Mouse (Mus musculus) midbrain, embryonic 14.5 days (tissue): ENCODE measurements around the gene Olfr171. TPM values are rescaled to one million over a fixed set of nuclear protein-coding genes. Genes with fewer than 3 reads are reported as not detected.
A peak's percentile ranks its signal among the peaks of the same experiment; 100 is the strongest.
"Not testable (repeated sequence)": the region's sequence is repeated elsewhere in the genome, so short reads cannot be mapped to it uniquely, and the experiment has no call there.

Experiments
- ATAC-seq: fragments of 200-750 bp; cut with Nextera tagmentation; 2 replicates; pipeline ENCODE4 v1.8.0; 2017; ENCODE audit warnings: moderate number of reproducible peaks, moderate library complexity; ENCODE audit not compliant: low FRiP score, low TSS enrichment
- DNase-seq: peaks from one replicate; pipeline ENCODE4 v3.0.0-alpha.2; 2015
- H3K27ac ChIP-seq: fragments of 300-500 bp; sonication (generic); replicated peaks from 2 replicates; pipeline ENCODE4 v1.5.1; 2014; ENCODE audit warnings: mild to moderate bottlenecking, low read depth, low read length, moderate library complexity
- H3K27me3 ChIP-seq: fragments of 300-500 bp; sonication (generic); 2 replicates; pipeline ENCODE4 v1.6.1; 2014; ENCODE audit warnings: low read length, control low read depth, mixed read lengths; ENCODE audit not compliant: control insufficient read depth, insufficient read depth
- H3K36me3 ChIP-seq: fragments of 300-500 bp; sonication (generic); 2 replicates; pipeline ENCODE4 v1.6.1; 2014; ENCODE audit warnings: low read length, control low read depth; ENCODE audit not compliant: control insufficient read depth, insufficient read depth
- H3K4me1 ChIP-seq: fragments of 300-500 bp; sonication (generic); 2 replicates; pipeline ENCODE4 v1.6.1; 2014; ENCODE audit warnings: mild to moderate bottlenecking, antibody characterized with exemption, low read length, control low read depth; ENCODE audit not compliant: control insufficient read depth, insufficient read depth
- H3K4me2 ChIP-seq: fragments of 300-500 bp; sonication (generic); 2 replicates; pipeline ENCODE4 v1.6.1; 2014; ENCODE audit warnings: mild to moderate bottlenecking, low read length, moderate library complexity
- H3K4me3 ChIP-seq: fragments of 300-500 bp; sonication (generic); replicated peaks from 2 replicates; pipeline ENCODE4 v1.5.1; 2014; ENCODE audit warnings: low read depth, low read length
- H3K9ac ChIP-seq: fragments of 300-500 bp; sonication (generic); replicated peaks from 2 replicates; pipeline ENCODE4 v1.6.1; 2014; ENCODE audit warnings: mild to moderate bottlenecking, low read length, moderate library complexity
- H3K9me3 ChIP-seq: fragments of 300-500 bp; sonication (generic); 2 replicates; pipeline ENCODE4 v1.6.1; 2016; ENCODE audit warnings: low read length, control low read depth, mixed read lengths; ENCODE audit not compliant: control insufficient read depth
- WGBS: fragments of 180-500 bp; shearing (Covaris S2); extraction: QIAGEN DNeasy Blood & Tissue Kit; methylation state at CpG from one replicate; pipeline ENCODE4 v1.1.7; 2014; 5-methylcytosine and 5-hydroxymethylcytosine counted together
- polyA plus RNA-seq: library from polyadenylated mRNA; unstranded; fragments of >200 nt; fragmentation: Nextera tagmentation; extraction: Ambion mirVana; gene quantifications from 2 replicates; pipeline ENCODE4 v1.2.1, GENCODE M21; 2014

The Olfr171 gene
- polyA plus RNA-seq = not detected in 2 replicates

- H3K4me2 ChIP-seq = no peak within 1 kb of the TSS
- H3K9ac ChIP-seq = no peak within 1 kb of the TSS
- WGBS = 79% methylated on average over 1 of the region's 1 CpGs
- no peaks in the 10 kb centered on the region for H3K4me1 ChIP-seq
- H3K27me3 ChIP-seq = no peaks in the 10 kb centered on the region
- no peak within 1 kb of the TSS for H3K4me3 ChIP-seq
- ATAC-seq (no peak), DNase-seq (no peak)
- no peaks in the 10 kb centered on the region for H3K9me3 ChIP-seq
- H3K36me3 ChIP-seq = no peaks in the 10 kb centered on the region
- no peak within 1 kb of the TSS for H3K27ac ChIP-seq
Measured at GRCm38 (mm10) chr16:19629816-19630215, at the start of gene Olfr171. Gene Olfr171 (minus strand): TSS chr16:19629916.

GRCm38 (mm10) chr16:19670768-19671357 is 41.1 kb upstream of the Olfr171 start:
- H3K27me3 ChIP-seq = no peaks in the 10 kb centered on the region
- DNase-seq = no peak
- H3K9ac ChIP-seq = no peak overlapping the region
- ATAC-seq = no peak
- H3K4me1 ChIP-seq = no peaks in the 10 kb centered on the region
- H3K9me3 ChIP-seq = no peaks in the 10 kb centered on the region
- no peak overlapping the region for H3K4me2 ChIP-seq
- no peak overlapping the region for H3K4me3 ChIP-seq
- no peak overlapping the region for H3K27ac ChIP-seq
- H3K36me3 ChIP-seq = no peaks in the 10 kb centered on the region
- WGBS = 93% methylated on average over 2 of the region's 2 CpGs

- 62% methylated on average over 1 of the region's 1 CpGs for WGBS
- peak; percentile 18 for DNase-seq
- no peak overlapping the region for H3K4me2 ChIP-seq
Measured at GRCm38 (mm10) chr16:19666312-19666711, 36.6 kb upstream of the Olfr171 start.

GRCm38 (mm10) chr16:19611782-19612181 is 17.9 kb downstream of the Olfr171 start, which contains the start of gene Olfr170:
Gene Olfr170 (minus strand): TSS chr16:19611882.
- H3K4me3 ChIP-seq, H3K9ac ChIP-seq, ATAC-seq, H3K36me3 ChIP-seq, DNase-seq, H3K4me1 ChIP-seq, H3K4me2 ChIP-seq, H3K27me3 ChIP-seq, H3K9me3 ChIP-seq, H3K27ac ChIP-seq: not testable (repeated sequence)
- WGBS = 92% methylated on average over 2 of the region's 2 CpGs

More at GRCm38 (mm10) chr16:19666312-19666711, 36.6 kb upstream of the Olfr171 start:
- H3K9ac ChIP-seq = no peak overlapping the region
- H3K36me3 ChIP-seq = no peaks in the 10 kb centered on the region
- H3K9me3 ChIP-seq = no peaks in the 10 kb centered on the region
- H3K27me3 ChIP-seq = no peaks in the 10 kb centered on the region
- no peaks in the 10 kb centered on the region for H3K4me1 ChIP-seq
- no peak overlapping the region for H3K4me3 ChIP-seq
- ATAC-seq = no peak
- no peak overlapping the region for H3K27ac ChIP-seq

DNA sequence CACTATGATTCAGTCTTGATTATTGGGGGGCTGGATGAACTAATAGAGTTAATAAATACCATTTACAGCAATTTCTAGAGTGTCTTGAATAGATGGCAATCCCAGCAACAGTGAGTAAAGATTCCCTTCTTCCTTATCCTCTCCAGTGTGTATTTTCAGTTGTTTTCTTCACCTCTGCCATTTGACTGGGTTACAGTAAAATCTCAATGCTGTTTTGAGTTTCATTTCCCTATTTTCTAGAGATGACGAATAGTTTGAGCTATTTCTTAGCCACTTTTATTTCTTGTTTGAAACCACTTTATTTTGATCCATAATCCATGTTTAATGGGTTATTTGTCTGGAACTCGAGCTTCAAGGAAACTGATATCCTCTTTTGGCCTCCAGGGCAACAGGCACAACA is 26.6 kb downstream of the Olfr171 start:
- H3K4me3 ChIP-seq = no peak overlapping the region
- H3K4me1 ChIP-seq = no peaks in the 10 kb centered on the region
- ATAC-seq = no peak
- 0 out of 2 replicates have a peak, but pooled peaks cover 4% of the 10 kb centered on the region for H3K9me3 ChIP-seq
- no peak overlapping the region for H3K27ac ChIP-seq
- DNase-seq = no peak
- H3K27me3 ChIP-seq = no peaks in the 10 kb centered on the region
- WGBS = 56% methylated on average over 2 of the region's 2 CpGs
- no peak overlapping the region for H3K4me2 ChIP-seq
- no peak overlapping the region for H3K9ac ChIP-seq
- H3K36me3 ChIP-seq = no peaks in the 10 kb centered on the region

Other genes with a start within 250 kb of the Olfr171 start
- not detected in 2 replicates for gene Olfr165, start 206.8 kb downstream of the Olfr171 start, polyA plus RNA-seq
- gene Olfr166, start 146.2 kb downstream of the Olfr171 start, polyA plus RNA-seq = not detected in 2 replicates
- not detected in 2 replicates for gene Olfr167, start 107.7 kb downstream of the Olfr171 start, polyA plus RNA-seq
- not detected in 2 replicates for gene Olfr168, start 94.4 kb downstream of the Olfr171 start, polyA plus RNA-seq
- gene Olfr169, start 58.1 kb downstream of the Olfr171 start, polyA plus RNA-seq = not detected in 2 replicates
- not detected in 2 replicates for gene Olfr170, start 18.0 kb downstream of the Olfr171 start, polyA plus RNA-seq
- gene Lamp3, start 76.5 kb upstream of the Olfr171 start, polyA plus RNA-seq = 0.08 TPM in 1 of 2 replicates, not detected in the other
- 62.5 and 65.9 TPM in 2 replicates for gene B3gnt5, start 130.3 kb upstream of the Olfr171 start, polyA plus RNA-seq